Mouse (Mus musculus) E14TG2a.4 (cell line): ENCODE data around the gene Pdk2.

Source experiments
- H3K27me3 ChIP-seq: 2 replicates; pipeline ENCODE4 v1.6.1; 2014; ENCODE audit warnings: low read length, control low read depth; ENCODE audit not compliant: insufficient read depth
- H3K36me3 ChIP-seq: 2 replicates; pipeline ENCODE4 v1.6.1; 2014; ENCODE audit warnings: low read length, control low read depth; ENCODE audit not compliant: insufficient read depth
- H3K4me1 ChIP-seq: replicated peaks from 2 replicates; pipeline ENCODE4 v1.6.1; 2014; ENCODE audit warnings: low read depth, low read length, control low read depth
- H3K4me3 ChIP-seq: replicated peaks from 2 replicates; pipeline ENCODE4 v1.5.1; 2014; ENCODE audit warnings: mild to moderate bottlenecking, low read length
- H3K9me3 ChIP-seq: 2 replicates; pipeline ENCODE4 v1.6.1; 2014; ENCODE audit warnings: low read length, control low read depth
- CTCF ChIP-seq: conservative IDR thresholded peaks from 2 replicates; pipeline ENCODE4 v1.5.1; 2014; ENCODE audit warnings: low read length
- NANOG ChIP-seq: IDR thresholded peaks from 2 replicates; pipeline ENCODE4 v1.6.1; 2014; ENCODE audit warnings: borderline replicate concordance, low read length, mixed read lengths
- POU5F1 ChIP-seq: IDR thresholded peaks from 2 replicates; pipeline ENCODE4 v1.6.1; 2014; ENCODE audit warnings: low read length, borderline replicate concordance

The Pdk2 gene

GRCm38 (mm10) chr11:94985822-94986221 is 55.3 kb downstream of the Pdk2 start:
- H3K36me3 ChIP-seq: no peaks in the 10 kb centered on the region
- TF ChIP-seq CTCF: no peak
- TF ChIP-seq NANOG: no peak
- H3K27me3 ChIP-seq: no peaks in the 10 kb centered on the region
- peaks cover 54% of the 10 kb centered on the region for H3K4me1 ChIP-seq
- no peak overlapping the region for H3K4me3 ChIP-seq
- no peaks in the 10 kb centered on the region for H3K9me3 ChIP-seq

GRCm38 (mm10) chr11:94985140-94985539 is 56.0 kb downstream of the Pdk2 start:
- TF ChIP-seq CTCF (no peak), NANOG (no peak), POU5F1 (no peak)
- H3K9me3 ChIP-seq: no peaks in the 10 kb centered on the region
- H3K4me3 ChIP-seq: no peak overlapping the region
- no peaks in the 10 kb centered on the region for H3K27me3 ChIP-seq
- H3K36me3 ChIP-seq: no peaks in the 10 kb centered on the region
- peaks cover 49% of the 10 kb centered on the region for H3K4me1 ChIP-seq

GRCm38 (mm10) chr11:94979462-94980179 is 61.5 kb downstream of the Pdk2 start:
- Histone ChIP-seq H3K4me3 (peak overlapping the region; percentile 39; the same call in 1 of the 2 replicates), H3K9me3 (no peaks in the 10 kb centered on the region), H3K27me3 (peaks cover 4% of the 10 kb centered on the region; the same call in 1 of the 2 replicates), H3K36me3 (no peaks in the 10 kb centered on the region), H3K4me1 (peaks cover 13% of the 10 kb centered on the region)
- TF ChIP-seq POU5F1: no peak

- TF ChIP-seq POU5F1 (no peak), NANOG (no peak), CTCF (peak; percentile 86)
- H3K9me3 ChIP-seq: no peaks in the 10 kb centered on the region
- peak overlapping the region; percentile 39; the same call in 1 of the 2 replicates for H3K4me3 ChIP-seq
- H3K36me3 ChIP-seq: no peaks in the 10 kb centered on the region
- peaks cover 4% of the 10 kb centered on the region; the same call in 1 of the 2 replicates for H3K27me3 ChIP-seq
- H3K4me1 ChIP-seq: peaks cover 13% of the 10 kb centered on the region
Observed at GRCm38 (mm10) chr11:94978947-94979346, 62.2 kb downstream of the Pdk2 start.

GRCm38 (mm10) chr11:94978178-94978915 is 62.8 kb downstream of the Pdk2 start:
- TF ChIP-seq POU5F1 (no peak), NANOG (no peak), CTCF (no peak)
- Histone ChIP-seq H3K9me3 (no peaks in the 10 kb centered on the region), H3K4me1 (peaks cover 13% of the 10 kb centered on the region), H3K27me3 (peaks cover 4% of the 10 kb centered on the region; the same call in 1 of the 2 replicates), H3K36me3 (no peaks in the 10 kb centered on the region), H3K4me3 (0 out of 2 replicates have a peak overlapping the region, but pooled peaks have one; percentile 13)
